Mouse (Mus musculus) intestine, postnatal 0 days (tissue): ENCODE results near the gene Bhlhe41. TPM values are rescaled to one million over a fixed set of nuclear protein-coding genes. Genes with fewer than 3 reads are reported as not detected.

Experiments used
- ATAC-seq: fragments of 200-750 bp; cut with Nextera tagmentation; 2 replicates; pipeline ENCODE4 v1.8.0; 2017; ENCODE audit warnings: mild to moderate bottlenecking, moderate TSS enrichment, moderate library complexity
- H3K27ac ChIP-seq: fragments of 300-500 bp; sonication (generic); 2 replicates; pipeline ENCODE4 v1.5.1; 2014; ENCODE audit warnings: mild to moderate bottlenecking, low read depth, low read length, moderate library complexity
- H3K27me3 ChIP-seq: fragments of 300-500 bp; sonication (generic); replicated peaks from 2 replicates; pipeline ENCODE4 v1.6.1; 2014; ENCODE audit warnings: low read length, mixed read lengths; ENCODE audit not compliant: control insufficient read depth, insufficient read depth
- H3K36me3 ChIP-seq: fragments of 300-500 bp; sonication (generic); 2 replicates; pipeline ENCODE4 v1.6.1; 2014; ENCODE audit warnings: mild to moderate bottlenecking, moderate library complexity; ENCODE audit not compliant: control insufficient read depth, insufficient read depth
- H3K4me1 ChIP-seq: fragments of 300-500 bp; sonication (generic); replicated peaks from 2 replicates; pipeline ENCODE4 v1.6.1; 2014; ENCODE audit warnings: antibody characterized with exemption, low read length, mixed read lengths; ENCODE audit not compliant: control insufficient read depth, insufficient read depth
- H3K4me2 ChIP-seq: fragments of 300-500 bp; sonication (generic); replicated peaks from 2 replicates; pipeline ENCODE4 v1.6.1; 2014; ENCODE audit warnings: low read depth, mild to moderate bottlenecking, moderate library complexity
- H3K4me3 ChIP-seq: fragments of 300-500 bp; sonication (generic); 2 replicates; pipeline ENCODE4 v1.5.1; 2014; ENCODE audit warnings: low read depth, low read length
- H3K9ac ChIP-seq: fragments of 300-500 bp; sonication (generic); 2 replicates; pipeline ENCODE4 v1.6.1; 2014; ENCODE audit warnings: mild to moderate bottlenecking, low read depth, low read length
- H3K9me3 ChIP-seq: fragments of 300-500 bp; sonication (generic); 2 replicates; pipeline ENCODE4 v1.6.1; 2016; ENCODE audit warnings: mixed run types; ENCODE audit not compliant: control insufficient read depth
- CTCF ChIP-seq: sonication (generic); IDR thresholded peaks from 2 replicates; pipeline ENCODE4 v1.5.1; 2016; ENCODE audit warnings: low read depth, mild to moderate bottlenecking, control low read depth, antibody characterized with exemption, moderate library complexity
- WGBS: fragments of 180-500 bp; shearing (Covaris S2); extraction: QIAGEN DNeasy Blood & Tissue Kit; methylation state at CpG from one replicate; pipeline ENCODE4 v1.1.7; 2014; 5-methylcytosine and 5-hydroxymethylcytosine counted together
- polyA plus RNA-seq: library from polyadenylated mRNA; unstranded; fragments of >200 nt; fragmentation: Nextera tagmentation; extraction: Ambion mirVana; gene quantifications from 2 replicates; pipeline ENCODE4 v1.2.1, GENCODE M21; 2015

Bhlhe41 gene
- polyA plus RNA-seq, 1 experiment from 2014 or later = 0.44 TPM

DNA sequence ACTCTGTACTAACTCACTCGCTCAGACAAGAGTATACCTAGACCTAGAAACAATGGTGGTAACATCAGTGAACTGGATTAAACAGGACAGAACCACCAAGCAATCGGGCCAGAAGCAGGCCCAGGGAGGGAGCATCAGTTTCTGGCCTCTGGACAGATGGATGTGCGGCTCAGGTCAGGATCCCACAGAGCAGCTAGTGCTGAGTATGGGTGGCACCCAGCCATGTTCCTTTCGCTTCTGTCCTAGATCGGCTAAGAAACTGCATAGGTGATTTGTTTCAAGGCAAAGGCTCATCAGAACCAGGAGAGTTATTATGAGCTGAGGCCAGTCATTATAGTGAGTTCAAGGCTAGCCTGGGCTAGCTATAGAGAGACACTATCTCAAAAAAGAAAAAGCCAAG is 38.8 kb upstream of the Bhlhe41 start:
- Histone ChIP-seq H3K27me3 (no peaks in the 10 kb centered on the region), H3K27ac (no peak overlapping the region), H3K9me3 (no peaks in the 10 kb centered on the region), H3K4me3 (no peak overlapping the region), H3K9ac (no peak overlapping the region), H3K36me3 (no peaks in the 10 kb centered on the region), H3K4me1 (no peaks in the 10 kb centered on the region), H3K4me2 (no peak overlapping the region)
- 94% methylated on average over 5 of the region's 5 CpGs for WGBS
- no peak for ATAC-seq
- no peak for TF ChIP-seq CTCF

DNA sequence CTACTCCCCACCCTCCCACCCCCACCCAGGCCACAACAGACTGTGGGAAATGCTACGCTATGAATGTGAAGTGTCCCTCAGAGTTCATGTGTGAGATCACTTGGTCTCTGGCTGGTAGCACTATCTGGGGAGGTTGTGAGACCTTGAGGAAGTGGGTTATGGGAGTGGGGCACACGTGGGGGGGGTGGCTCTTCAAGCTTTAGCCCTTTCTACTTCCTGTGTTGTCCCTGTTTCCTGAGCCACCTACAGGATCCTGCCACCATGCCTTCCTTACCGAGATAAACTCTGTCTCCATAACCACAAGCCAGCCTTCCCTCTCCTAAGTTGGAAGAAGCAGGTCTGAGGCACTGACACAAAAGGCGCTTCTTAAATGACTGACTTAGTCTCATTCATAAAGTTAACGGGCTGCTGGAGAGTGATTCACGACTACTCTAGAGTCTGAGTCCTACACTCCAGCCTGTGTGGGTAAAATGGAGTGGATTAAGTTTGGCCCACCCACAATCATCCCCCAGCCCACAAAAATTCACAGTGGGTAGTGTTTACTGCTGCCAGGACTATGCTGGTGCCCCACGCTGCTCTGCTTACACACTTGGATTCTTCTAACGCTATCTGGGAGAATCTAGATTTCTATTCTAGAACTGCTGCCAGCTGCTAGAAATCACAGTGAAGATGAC is 29.4 kb upstream of the Bhlhe41 start:
- no peaks in the 10 kb centered on the region for H3K36me3 ChIP-seq

DNA sequence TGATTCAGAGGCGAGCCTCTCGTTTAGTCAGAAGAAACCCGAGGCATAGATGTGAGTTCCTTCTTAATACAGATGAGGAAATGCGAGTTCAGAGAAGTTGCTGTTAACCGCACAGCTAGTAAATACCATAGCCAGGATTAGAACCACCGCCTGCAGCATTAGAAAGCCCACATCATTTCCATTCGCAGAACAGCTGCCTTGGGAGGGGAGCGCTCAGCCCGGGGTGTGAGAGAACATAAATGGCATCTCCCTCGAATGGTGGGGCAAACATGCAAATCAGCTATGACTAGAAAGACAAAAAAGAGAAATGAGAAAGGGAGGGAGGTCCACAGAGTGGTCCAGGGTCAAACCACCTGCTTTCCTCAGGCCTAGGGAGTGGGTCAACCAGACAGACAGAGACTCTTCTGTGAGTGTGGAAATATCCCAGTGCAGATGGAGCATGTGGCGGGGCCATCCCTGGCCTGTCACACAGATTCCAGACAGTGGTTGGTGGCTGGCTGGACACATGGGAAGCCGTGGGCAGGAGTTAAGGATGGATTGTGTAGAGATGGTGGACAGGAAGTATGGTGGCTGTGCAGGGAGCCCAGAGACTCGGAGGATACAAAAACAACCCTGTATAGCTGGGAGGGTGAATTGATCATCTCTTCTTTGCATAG is 28.1 kb upstream of the Bhlhe41 start:
- no peak overlapping the region for H3K4me3 ChIP-seq
- no peak overlapping the region for H3K27ac ChIP-seq
- no peak for ATAC-seq

More for the DNA sequence above, 29.4 kb upstream of the Bhlhe41 start:
- Histone ChIP-seq H3K27ac (no peak overlapping the region), H3K9me3 (no peaks in the 10 kb centered on the region), H3K9ac (no peak overlapping the region), H3K4me1 (no peaks in the 10 kb centered on the region), H3K4me3 (no peak overlapping the region), H3K4me2 (no peak overlapping the region), H3K27me3 (no peaks in the 10 kb centered on the region)
- ATAC-seq = no peak
- TF ChIP-seq CTCF = no peak
- 66% methylated on average over 8 of the region's 8 CpGs for WGBS

DNA sequence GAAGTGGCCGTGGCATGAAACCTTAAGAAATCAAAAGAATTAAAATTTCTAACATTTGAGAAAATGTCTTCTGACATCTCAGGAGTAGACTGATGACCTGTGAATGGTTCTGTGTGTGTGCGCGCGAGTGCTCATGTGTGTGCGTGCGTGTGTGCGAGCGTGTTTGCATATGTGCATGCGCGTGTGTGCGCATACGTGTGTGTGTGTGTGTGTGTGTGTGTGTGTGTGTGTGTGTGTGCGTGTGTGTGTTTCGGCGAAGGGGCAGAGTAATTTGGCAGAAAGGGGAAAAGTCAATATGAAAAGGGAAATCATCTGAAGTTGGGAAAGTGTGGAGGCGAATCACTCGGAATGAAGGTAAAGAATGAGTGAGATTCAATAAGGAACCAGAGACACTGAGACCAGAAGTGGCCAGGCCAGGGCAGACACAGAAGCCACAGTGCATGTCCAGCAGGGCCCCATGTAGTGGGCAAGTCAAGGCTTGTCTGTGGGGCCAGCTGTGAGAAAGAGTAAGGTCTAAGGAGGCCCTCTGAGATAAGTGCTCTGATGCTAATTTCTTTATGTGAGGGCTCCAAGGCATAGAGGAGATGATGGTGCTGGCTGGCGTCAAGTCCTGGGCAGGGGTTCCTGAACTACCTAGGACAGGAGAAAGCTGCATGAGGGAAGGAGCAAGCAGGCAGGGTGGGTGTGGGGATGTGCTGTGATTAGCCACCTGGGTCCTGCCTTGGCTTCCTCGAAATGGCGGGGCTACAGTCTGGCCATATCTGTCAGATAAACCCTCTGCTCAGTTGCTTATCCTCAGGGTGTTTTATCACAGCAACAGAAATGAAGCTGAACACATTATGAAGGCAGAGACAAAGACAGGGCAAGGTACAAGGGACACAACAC is 27.3 kb upstream of the Bhlhe41 start:
- no peak for TF ChIP-seq CTCF
- 92% methylated on average over 20 of the region's 20 CpGs for WGBS
- Histone ChIP-seq H3K4me3 (no peak overlapping the region), H3K27me3 (no peaks in the 10 kb centered on the region), H3K9ac (no peak overlapping the region), H3K9me3 (no peaks in the 10 kb centered on the region), H3K4me1 (no peaks in the 10 kb centered on the region), H3K36me3 (no peaks in the 10 kb centered on the region), H3K4me2 (no peak overlapping the region), H3K27ac (no peak overlapping the region)
- no peak for ATAC-seq

More for the DNA sequence above, 28.1 kb upstream of the Bhlhe41 start:
- 78% methylated on average over 13 of the region's 13 CpGs for WGBS
- no peak overlapping the region for H3K4me2 ChIP-seq
- H3K36me3 ChIP-seq = no peaks in the 10 kb centered on the region
- H3K27me3 ChIP-seq = no peaks in the 10 kb centered on the region
- H3K9ac ChIP-seq = no peak overlapping the region
- TF ChIP-seq CTCF = no peak
- no peaks in the 10 kb centered on the region for H3K9me3 ChIP-seq
- H3K4me1 ChIP-seq = no peaks in the 10 kb centered on the region

DNA sequence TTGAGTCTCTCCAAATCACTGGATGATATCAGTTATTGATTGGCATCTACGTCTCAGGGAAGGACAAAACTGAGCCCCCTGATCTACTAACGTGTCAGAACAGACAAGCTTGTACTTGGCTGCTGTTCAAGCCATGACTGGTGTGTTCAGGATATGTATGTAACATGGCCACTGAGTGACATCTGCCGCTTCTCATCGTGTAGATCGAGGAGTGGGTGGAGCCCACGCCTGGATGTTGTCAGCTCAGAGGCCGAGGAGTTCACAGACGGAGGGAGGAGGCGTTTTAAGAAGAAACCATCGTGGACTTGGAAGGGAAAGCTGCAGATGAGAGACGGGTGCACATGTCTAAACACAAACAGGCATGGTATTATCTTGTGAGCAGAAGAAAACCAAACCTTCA is 26.6 kb upstream of the Bhlhe41 start:
- WGBS = 75% methylated on average over 11 of the region's 11 CpGs
- Histone ChIP-seq H3K4me2 (no peak overlapping the region), H3K4me3 (no peak overlapping the region), H3K9ac (no peak overlapping the region), H3K36me3 (no peaks in the 10 kb centered on the region), H3K27ac (no peak overlapping the region), H3K9me3 (no peaks in the 10 kb centered on the region), H3K27me3 (no peaks in the 10 kb centered on the region), H3K4me1 (no peaks in the 10 kb centered on the region)
- no peak for TF ChIP-seq CTCF
- ATAC-seq = no peak

DNA sequence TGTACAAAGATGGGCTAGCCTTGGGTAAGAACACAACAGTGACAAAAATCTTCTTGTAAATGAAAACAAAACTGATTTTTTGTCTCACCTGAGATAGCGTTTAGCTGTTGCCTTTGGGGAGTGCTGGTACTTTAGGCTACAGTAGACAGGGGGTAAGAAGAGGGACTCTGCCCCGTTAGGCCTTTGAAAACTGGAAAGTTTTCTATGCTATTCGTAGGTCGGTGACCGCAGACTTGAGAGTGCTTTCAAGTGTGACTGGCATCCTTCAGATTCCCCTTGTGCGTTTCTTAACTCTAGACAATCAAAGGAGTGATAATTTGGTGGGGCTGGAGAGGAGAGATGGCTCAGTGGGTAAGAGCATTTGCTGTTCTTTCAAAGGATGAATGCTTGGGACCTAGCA is 22.4 kb upstream of the Bhlhe41 start:
- H3K4me1 ChIP-seq = no peaks in the 10 kb centered on the region
- no peak for TF ChIP-seq CTCF
- no peak overlapping the region for H3K27ac ChIP-seq
- H3K4me3 ChIP-seq = no peak overlapping the region
- 87% methylated on average over 6 of the region's 6 CpGs for WGBS
- no peak for ATAC-seq
- H3K9ac ChIP-seq = no peak overlapping the region
- H3K9me3 ChIP-seq = no peaks in the 10 kb centered on the region
- no peak overlapping the region for H3K4me2 ChIP-seq
- no peaks in the 10 kb centered on the region for H3K27me3 ChIP-seq
- H3K36me3 ChIP-seq = no peaks in the 10 kb centered on the region
